Mouse (Mus musculus): ENCODE data around the gene Serbp1.

Serbp1 gene

GRCm38 (mm10) chr6:67301230-67301629 lies 63.3 kb downstream of the Serbp1 start:
- DNase-seq (ENCODE audit: low spot score) = no peak

GRCm38 (mm10) chr6:67302471-67302870 lies 64.5 kb downstream of the Serbp1 start:
- no peak for DNase-seq (ENCODE audit: low spot score)

DNA sequence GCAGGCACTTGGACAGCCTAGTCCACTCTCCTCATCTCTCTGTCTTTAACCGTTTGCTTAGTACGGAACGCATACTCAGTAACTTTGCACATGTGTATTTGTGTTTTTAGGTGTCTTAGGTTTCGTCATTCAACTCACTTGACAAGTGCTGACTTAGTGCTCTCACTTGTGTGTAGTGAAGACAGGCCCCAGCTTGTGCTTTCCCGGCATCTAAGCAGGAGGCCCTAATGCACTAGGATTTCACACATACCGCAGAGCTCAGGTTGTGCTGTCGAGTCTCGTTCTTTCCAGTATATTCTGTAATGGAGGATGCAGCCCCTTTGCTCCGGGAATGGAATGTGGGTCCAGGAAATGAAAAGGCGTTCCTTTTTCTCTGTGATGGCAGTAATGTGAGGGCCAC lies 65.2 kb downstream of the Serbp1 start:
- DNase-seq (ENCODE audit: low spot score) = no peak

- no peak for DNase-seq (ENCODE audit: low spot score)
These were observed 71.0 kb downstream of the Serbp1 start for GRCm38 (mm10) chr6:67308994-67309393.

DNA sequence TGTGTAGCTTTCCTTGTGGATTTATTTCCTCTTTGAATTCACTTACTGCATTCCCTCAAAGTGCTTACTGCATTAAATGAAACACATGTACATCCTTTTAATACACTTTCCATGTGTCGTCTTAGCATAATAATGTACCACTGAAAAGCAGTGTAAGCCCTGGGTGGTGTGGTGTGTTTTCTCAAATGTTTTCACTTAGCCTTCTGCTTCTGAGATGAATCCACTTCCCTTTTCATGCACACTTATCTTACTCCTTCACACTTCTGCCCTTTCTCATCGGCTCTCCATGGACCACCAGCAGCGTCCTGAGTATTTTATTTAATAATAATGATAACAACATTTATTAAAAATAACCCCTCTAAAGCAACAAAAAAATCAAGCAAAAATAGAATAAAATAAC lies 71.8 kb downstream of the Serbp1 start:
- no peak for DNase-seq (ENCODE audit: low spot score)

DNA sequence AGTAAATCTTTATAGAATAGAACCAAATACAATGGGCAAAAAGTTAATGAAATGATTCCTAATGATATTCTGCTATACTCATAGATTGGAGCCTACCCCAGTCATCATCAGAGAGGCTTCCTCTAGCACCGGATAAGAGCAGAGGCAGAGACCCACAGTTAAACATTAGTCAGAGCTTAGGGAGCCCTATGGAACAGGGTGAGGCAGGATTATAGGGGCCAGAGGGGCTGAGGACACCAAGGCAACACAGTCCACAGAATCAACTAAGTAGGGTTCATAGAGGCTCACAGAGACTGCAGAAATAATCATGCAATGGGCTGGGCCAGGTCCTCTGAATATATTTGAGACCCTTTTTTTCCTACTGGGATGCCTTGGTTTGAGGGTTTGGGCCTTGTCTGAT lies 76.7 kb downstream of the Serbp1 start:
- no peak for DNase-seq (ENCODE audit: low spot score)

DNA sequence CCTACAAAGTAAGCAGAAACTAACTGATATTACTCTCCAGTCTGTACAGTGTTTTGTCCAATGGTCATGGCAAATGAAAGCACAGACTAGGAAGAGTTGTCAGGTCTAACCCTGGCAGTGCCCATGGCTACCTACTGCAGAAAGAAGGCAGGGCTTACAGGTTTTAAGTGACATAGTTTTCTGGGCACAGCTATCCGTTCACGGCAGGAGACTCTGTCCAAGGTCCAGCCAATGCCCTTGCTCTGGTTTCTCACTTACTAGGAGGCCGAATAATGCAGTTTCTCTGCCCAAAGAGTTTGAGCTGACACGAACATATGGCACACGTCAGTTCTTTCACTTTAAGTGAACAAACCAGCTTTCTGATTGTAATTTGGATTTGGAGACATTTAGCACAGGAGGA lies 79.1 kb downstream of the Serbp1 start:
- no peak for DNase-seq (ENCODE audit: low spot score)

DNA sequence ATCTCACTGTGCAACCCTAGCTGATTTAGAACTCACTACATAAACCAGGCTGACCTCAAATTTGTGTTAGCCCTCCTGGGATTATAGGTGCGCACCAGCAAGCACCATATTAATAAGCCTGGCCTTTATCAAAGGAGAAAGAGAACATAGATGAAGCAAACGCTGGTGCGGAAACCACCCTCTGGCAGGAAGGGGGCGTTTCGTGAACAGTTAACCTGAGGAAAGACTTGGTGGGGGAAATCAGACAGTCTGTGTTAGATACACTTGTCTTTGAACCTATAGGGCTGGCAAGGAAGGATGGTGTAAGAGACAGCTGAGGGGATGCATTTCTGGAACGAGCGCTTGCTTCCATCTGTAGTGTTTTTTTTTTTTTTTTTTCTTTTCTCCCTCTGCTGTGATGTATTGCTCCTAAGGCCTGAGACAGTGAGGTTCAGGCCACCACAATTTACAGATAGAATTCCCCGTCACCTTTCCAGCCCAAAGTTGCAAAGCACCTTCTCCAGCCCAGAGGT lies 79.9 kb downstream of the Serbp1 start:
- DNase-seq (ENCODE audit: low spot score) = no peak

DNA sequence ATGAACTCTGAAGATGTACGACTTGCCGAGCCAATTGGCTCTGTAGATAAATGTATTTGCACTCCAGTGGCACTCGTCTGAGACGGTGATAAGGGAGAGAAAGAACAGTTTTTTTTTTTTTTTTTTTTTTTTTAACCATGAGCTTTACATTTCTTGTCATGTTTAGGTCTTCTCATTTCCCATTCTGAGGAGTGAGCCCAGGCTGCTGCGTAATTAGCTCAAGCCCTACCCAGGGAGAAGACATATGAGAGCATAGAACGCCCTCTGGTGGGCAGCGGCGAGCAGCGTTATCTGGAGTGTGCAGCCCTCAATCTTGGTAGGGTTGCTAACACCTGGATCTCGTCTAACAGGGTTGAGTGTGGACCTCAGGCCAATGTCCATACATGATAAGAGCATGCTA lies 80.5 kb downstream of the Serbp1 start:
- DNase-seq (ENCODE audit: low spot score) = peak; percentile 72

DNA sequence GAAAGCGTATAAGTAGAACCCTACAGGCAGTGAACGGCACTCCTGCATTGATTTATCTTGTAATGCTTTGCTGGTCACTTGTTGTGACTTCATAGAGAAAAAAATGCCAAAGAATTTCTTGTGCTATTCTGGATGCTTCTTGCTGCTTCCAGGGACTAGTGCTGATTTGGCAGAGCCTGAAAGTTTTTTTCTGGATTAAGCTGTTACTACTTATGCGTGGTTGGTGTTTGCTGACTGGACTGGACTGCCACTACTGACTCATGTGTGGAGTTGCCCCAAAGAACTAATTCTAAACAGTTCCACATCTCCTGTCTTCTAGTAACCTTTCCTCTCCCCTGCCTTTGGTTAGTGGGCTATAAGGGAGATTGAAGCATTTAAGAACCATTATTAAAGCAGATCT lies 85.8 kb downstream of the Serbp1 start:
- DNase-seq (ENCODE audit: low spot score) = no peak

- no peak for DNase-seq (ENCODE audit: low spot score)
These were observed 100.0 kb downstream of the Serbp1 start for GRCm38 (mm10) chr6:67337943-67338342.

GRCm38 (mm10) chr6:67339494-67339893 lies 101.5 kb downstream of the Serbp1 start:
- no peak for DNase-seq (ENCODE audit: low spot score)

Measured in layer of hippocampus, adult 11-12 months (tissue).